Mouse (Mus musculus) lung, embryonic 16.5 days (tissue): ENCODE measurements around the gene Macrod2. TPM values are rescaled to one million over a fixed set of nuclear protein-coding genes. Genes with fewer than 3 reads are reported as not detected.

Experiments
- ATAC-seq: fragments of 200-750 bp; cut with Nextera tagmentation; 2 replicates; pipeline ENCODE4 v1.8.0; 2017; ENCODE audit warnings: low read depth, mild to moderate bottlenecking, moderate library complexity
- H3K27ac ChIP-seq: fragments of 300-500 bp; sonication (generic); 2 replicates; pipeline ENCODE4 v1.5.1; 2014; ENCODE audit warnings: mild to moderate bottlenecking, control low read depth, low read length
- H3K27me3 ChIP-seq: fragments of 300-500 bp; sonication (generic); 2 replicates; pipeline ENCODE4 v1.6.1; 2014; ENCODE audit warnings: low read depth, low read length, mixed read lengths; ENCODE audit not compliant: control insufficient read depth, insufficient read depth
- H3K36me3 ChIP-seq: fragments of 300-500 bp; sonication (generic); 2 replicates; pipeline ENCODE4 v1.6.1; 2014; ENCODE audit warnings: low read length; ENCODE audit not compliant: control insufficient read depth, insufficient read depth
- H3K4me1 ChIP-seq: fragments of 300-500 bp; sonication (generic); replicated peaks from 2 replicates; pipeline ENCODE4 v1.6.1; 2014; ENCODE audit warnings: low read length, mixed read lengths; ENCODE audit not compliant: control insufficient read depth, insufficient read depth
- H3K4me2 ChIP-seq: fragments of 300-500 bp; sonication (generic); 2 replicates; pipeline ENCODE4 v1.6.1; 2014; ENCODE audit warnings: low read depth, low read length, control low read depth
- H3K4me3 ChIP-seq: fragments of 300-500 bp; sonication (generic); 2 replicates; pipeline ENCODE4 v1.5.1; 2014; ENCODE audit warnings: mild to moderate bottlenecking, low read length, control low read depth
- H3K9ac ChIP-seq: fragments of 300-500 bp; sonication (generic); 2 replicates; pipeline ENCODE4 v1.6.1; 2014; ENCODE audit warnings: low read length, control low read depth
- H3K9me3 ChIP-seq: fragments of 300-500 bp; sonication (generic); 2 replicates; pipeline ENCODE4 v1.6.1; 2016; ENCODE audit warnings: low read length; ENCODE audit not compliant: control insufficient read depth
- whole genome bisulfite sequencing: fragments of 180-500 bp; shearing (Covaris S2); extraction: QIAGEN DNeasy Blood & Tissue Kit; methylation state at CpG from one replicate; pipeline ENCODE4 v1.1.7; 2014; 5-methylcytosine and 5-hydroxymethylcytosine counted together
- polyA plus RNA-seq: library from polyadenylated mRNA; unstranded; fragments of >200 nt; fragmentation: Nextera tagmentation; extraction: Ambion mirVana; gene quantifications from 2 replicates; pipeline ENCODE4 v1.2.1, GENCODE M21; 2015

The Macrod2 gene
- polyA plus RNA-seq, 1 experiment from 2014 or later: 32.1 TPM

DNA sequence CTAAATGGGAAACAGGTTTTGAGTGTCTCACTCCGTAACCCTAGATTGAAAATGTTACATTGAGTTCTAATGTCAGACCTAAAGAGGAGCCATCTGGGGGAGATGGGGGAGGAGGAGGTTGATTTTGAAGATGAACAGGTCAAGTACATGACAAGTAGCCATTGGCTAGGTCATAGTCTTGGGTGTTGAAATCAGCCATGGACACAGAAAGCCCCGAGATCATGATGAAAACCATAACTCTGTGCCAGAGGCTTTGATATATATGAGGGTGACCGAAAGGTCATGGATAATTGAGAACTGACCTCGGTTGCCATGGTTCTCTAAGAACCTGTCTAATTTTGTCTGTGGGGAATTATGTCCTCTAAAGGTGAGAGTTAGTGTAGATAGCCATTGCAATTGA is 1405.1 kb downstream of the Macrod2 start:
- Histone ChIP-seq H3K27me3 (no peaks in the 10 kb centered on the region), H3K4me1 (no peaks in the 10 kb centered on the region), H3K9me3 (no peaks in the 10 kb centered on the region), H3K36me3 (no peaks in the 10 kb centered on the region), H3K27ac (no peak overlapping the region), H3K9ac (no peak overlapping the region), H3K4me3 (no peak overlapping the region), H3K4me2 (no peak overlapping the region)
- no peak for ATAC-seq
- 70% methylated on average over 4 of the region's 4 CpGs for WGBS

GRCm38 (mm10) chr2:141800909-141801308 is 1405.8 kb downstream of the Macrod2 start:
- 75% methylated on average over 2 of the region's 2 CpGs for WGBS
- Histone ChIP-seq H3K4me2 (no peak overlapping the region), H3K27ac (no peak overlapping the region), H3K27me3 (no peaks in the 10 kb centered on the region), H3K9ac (no peak overlapping the region), H3K4me3 (no peak overlapping the region), H3K36me3 (no peaks in the 10 kb centered on the region), H3K4me1 (no peaks in the 10 kb centered on the region), H3K9me3 (no peaks in the 10 kb centered on the region)
- ATAC-seq: no peak

DNA sequence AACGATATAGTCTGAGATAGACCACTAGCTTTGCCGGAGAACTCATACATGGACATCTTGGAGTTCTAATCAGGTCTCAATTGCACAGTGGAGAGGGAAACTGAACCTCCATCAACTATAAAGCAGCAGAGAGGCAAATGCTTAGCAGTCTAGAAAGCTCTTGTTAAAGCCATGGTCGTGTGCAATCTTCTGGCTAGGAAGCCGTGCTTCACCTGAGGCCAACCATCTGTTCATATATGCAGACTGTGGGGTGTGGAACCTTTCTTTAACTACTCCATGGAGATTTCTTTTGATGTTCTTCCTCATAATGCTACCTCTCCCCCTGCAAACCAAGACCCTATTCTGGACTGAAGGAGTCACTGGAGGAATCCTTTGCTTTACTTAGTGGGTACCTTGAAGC is 1421.2 kb downstream of the Macrod2 start:
- Histone ChIP-seq H3K4me2 (no peak overlapping the region), H3K27ac (no peak overlapping the region), H3K9me3 (no peaks in the 10 kb centered on the region), H3K27me3 (no peaks in the 10 kb centered on the region), H3K36me3 (no peaks in the 10 kb centered on the region), H3K4me1 (no peaks in the 10 kb centered on the region), H3K4me3 (no peak overlapping the region), H3K9ac (no peak overlapping the region)
- no peak for ATAC-seq
- 88% methylated on average over 4 of the region's 4 CpGs for WGBS

DNA sequence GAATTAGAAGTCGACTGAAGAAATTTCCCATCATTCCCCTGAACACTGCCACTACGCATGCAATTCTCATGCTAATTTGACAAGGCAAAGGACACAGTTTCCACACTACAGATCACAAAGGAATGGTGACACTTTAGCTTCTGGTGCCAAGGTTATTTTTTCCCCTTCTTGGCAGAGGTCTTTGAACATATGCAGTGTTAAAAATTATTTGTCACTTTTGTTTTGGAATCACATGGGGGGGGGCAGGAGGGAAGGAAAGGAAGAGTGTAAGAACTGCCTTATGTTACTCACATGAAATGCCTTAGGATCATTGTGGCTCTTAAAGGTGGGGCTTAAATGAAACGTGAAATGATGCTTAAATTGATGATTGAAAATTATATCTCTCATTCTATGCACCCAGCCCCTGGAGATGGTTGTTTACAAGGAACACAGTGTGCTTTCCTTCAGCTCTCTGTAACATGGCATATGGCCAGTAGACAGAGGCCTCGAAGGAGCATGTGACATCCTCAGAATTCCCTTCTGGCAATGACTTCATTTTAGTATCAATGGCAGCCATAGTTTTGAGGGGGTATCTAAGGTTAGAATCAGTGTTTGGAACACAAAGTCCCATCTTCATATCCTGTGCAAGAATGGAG is 1422.6 kb downstream of the Macrod2 start:
- no peaks in the 10 kb centered on the region for H3K27me3 ChIP-seq
- ATAC-seq: no peak
- no peaks in the 10 kb centered on the region for H3K9me3 ChIP-seq
- H3K4me2 ChIP-seq: no peak overlapping the region
- H3K27ac ChIP-seq: no peak overlapping the region
- H3K4me1 ChIP-seq: no peaks in the 10 kb centered on the region
- H3K4me3 ChIP-seq: no peak overlapping the region
- no peak overlapping the region for H3K9ac ChIP-seq
- H3K36me3 ChIP-seq: no peaks in the 10 kb centered on the region
- 62% methylated on average over 4 of the region's 4 CpGs for WGBS

- Histone ChIP-seq H3K4me1 (no peaks in the 10 kb centered on the region), H3K4me3 (no peak overlapping the region), H3K36me3 (no peaks in the 10 kb centered on the region), H3K27ac (no peak overlapping the region), H3K4me2 (no peak overlapping the region), H3K27me3 (no peaks in the 10 kb centered on the region), H3K9me3 (no peaks in the 10 kb centered on the region), H3K9ac (no peak overlapping the region)
- no peak for ATAC-seq
These were observed 1425.7 kb downstream of the Macrod2 start for GRCm38 (mm10) chr2:141820795-141821194.

GRCm38 (mm10) chr2:141825606-141826495 is 1430.7 kb downstream of the Macrod2 start:
- no peak overlapping the region for H3K4me3 ChIP-seq
- H3K9ac ChIP-seq: no peak overlapping the region
- no peak for ATAC-seq
- no peak overlapping the region for H3K27ac ChIP-seq
- no peaks in the 10 kb centered on the region for H3K36me3 ChIP-seq
- H3K27me3 ChIP-seq: no peaks in the 10 kb centered on the region
- no peaks in the 10 kb centered on the region for H3K4me1 ChIP-seq
- 35% methylated on average over 8 of the region's 8 CpGs for WGBS
- no peaks in the 10 kb centered on the region for H3K9me3 ChIP-seq
- H3K4me2 ChIP-seq: no peak overlapping the region

DNA sequence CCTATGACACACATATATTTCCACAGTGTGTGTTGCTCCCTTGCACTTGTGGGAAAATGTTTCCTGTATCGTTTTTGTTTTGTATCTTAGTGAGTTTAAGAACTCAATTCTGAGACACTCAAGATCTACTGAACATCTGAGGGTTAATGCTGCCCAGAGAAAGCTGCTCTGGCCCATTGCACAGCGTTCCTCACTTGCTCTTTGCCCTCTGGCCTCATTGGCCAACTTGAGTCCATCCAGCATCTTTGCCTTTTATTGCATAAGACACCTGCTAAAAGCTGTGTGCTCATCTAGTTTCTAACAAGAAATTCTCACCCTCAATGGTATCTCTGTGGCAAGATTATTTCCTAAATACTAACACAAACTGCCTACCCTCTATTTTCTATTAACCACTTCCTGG is 1435.4 kb downstream of the Macrod2 start:
- no peak for ATAC-seq
- Histone ChIP-seq H3K9ac (no peak overlapping the region), H3K4me3 (no peak overlapping the region), H3K9me3 (no peaks in the 10 kb centered on the region), H3K27ac (no peak overlapping the region), H3K4me2 (no peak overlapping the region), H3K4me1 (no peaks in the 10 kb centered on the region), H3K27me3 (no peaks in the 10 kb centered on the region), H3K36me3 (no peaks in the 10 kb centered on the region)
- 61% methylated on average over 2 of the region's 2 CpGs for WGBS

DNA sequence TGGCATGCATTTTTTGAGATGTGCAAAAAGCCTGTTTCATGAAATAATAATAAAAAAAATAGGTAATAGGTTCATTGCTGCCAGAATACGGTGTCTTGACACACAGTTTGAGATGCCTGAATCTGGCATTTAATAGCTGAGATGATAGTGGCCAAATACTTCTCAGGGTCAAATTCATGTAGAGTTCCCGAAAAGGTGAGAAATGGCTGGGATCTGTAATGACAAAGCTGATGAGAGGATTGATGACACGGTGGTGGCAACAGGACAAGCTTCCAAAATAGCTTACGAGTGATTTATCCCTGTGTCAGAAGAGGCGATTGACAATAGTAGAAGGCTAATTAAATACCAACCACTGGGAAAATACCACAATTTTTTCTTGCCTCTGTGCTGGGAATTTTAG is 1436.4 kb downstream of the Macrod2 start:
- Histone ChIP-seq H3K27me3 (no peaks in the 10 kb centered on the region), H3K4me3 (no peak overlapping the region), H3K36me3 (no peaks in the 10 kb centered on the region), H3K4me2 (no peak overlapping the region), H3K4me1 (no peaks in the 10 kb centered on the region), H3K27ac (no peak overlapping the region), H3K9me3 (no peaks in the 10 kb centered on the region), H3K9ac (no peak overlapping the region)
- ATAC-seq: no peak
- 83% methylated on average over 5 of the region's 5 CpGs for WGBS

DNA sequence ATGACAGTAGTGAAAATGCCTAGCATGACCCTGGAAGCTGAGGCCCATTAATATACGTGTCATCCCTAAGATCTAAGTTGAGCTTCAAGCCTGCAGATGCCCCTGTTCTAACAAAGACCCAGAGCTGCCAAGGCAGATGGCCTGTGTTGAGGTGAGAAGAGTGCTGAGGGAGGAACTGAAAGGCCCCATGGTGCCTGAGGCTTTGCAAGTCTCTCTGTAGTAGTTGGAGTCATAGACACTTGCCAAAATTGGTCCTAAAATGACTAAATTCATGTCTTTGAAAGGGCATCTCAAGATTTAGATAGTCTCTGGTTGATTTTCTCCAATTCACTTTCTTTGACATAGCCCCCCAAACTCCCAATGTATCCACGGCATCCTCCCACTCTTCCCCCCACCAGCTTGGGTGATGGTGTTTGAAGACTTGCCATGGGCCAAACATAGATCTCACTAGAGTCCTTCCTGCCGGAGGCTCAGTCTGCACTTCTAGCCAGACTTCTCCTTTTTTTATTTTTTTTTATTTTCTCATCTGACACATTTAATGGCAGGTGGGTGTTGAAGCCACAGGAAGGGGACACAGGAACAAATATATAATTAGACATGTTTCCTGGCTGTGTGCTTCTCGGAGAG is 1439.2 kb downstream of the Macrod2 start:
- no peak for ATAC-seq
- Histone ChIP-seq H3K4me3 (no peak overlapping the region), H3K36me3 (no peaks in the 10 kb centered on the region), H3K9ac (no peak overlapping the region), H3K9me3 (no peaks in the 10 kb centered on the region), H3K4me1 (no peaks in the 10 kb centered on the region), H3K27ac (no peak overlapping the region), H3K27me3 (no peaks in the 10 kb centered on the region), H3K4me2 (no peak overlapping the region)
- WGBS: 76% methylated on average over 4 of the region's 4 CpGs
